Mouse (Mus musculus) splenic B cell, adult 2 months (primary cell): ENCODE results near the gene Erg.

ENCODE experiments used
- DNase-seq: peaks from one replicate; pipeline ENCODE4 v3.0.0-alpha.2; 2011; ENCODE audit warnings: low read depth, low spot score
- H3K27me3 ChIP-seq: 2 replicates; pipeline ENCODE4 v1.6.1; 2012; ENCODE audit warnings: mild to moderate bottlenecking, low read length, moderate library complexity, mixed read lengths; ENCODE audit not compliant: control insufficient read depth, poor library complexity, insufficient read depth, severe bottlenecking
- H3K36me3 ChIP-seq: 2 replicates; pipeline ENCODE4 v1.6.1; 2012; ENCODE audit warnings: mild to moderate bottlenecking, low read length, moderate library complexity, mixed read lengths; ENCODE audit not compliant: control insufficient read depth, poor library complexity, insufficient read depth, severe bottlenecking

Erg gene

DNA sequence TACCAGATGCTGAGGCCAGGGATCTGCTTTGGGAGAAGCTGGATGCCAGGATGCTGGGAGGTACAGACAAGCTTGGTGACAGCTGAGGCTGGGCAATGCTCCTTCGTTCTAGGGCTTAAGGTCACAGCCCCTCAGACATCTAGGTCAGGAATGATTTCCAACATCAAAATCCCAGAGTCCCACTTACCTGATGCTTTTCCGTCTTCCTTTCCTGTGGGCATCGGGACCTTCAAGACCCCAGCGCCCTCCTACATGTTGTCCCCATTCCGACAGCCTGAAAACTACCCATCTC lies at the start of gene Erg:
Gene Erg, minus strand, starts transcription at position 283 of the 292 bp plus-strand sequence.
- Histone ChIP-seq H3K27me3 (0 out of 2 replicates have a peak, but pooled peaks cover 4% of the 10 kb centered on the region), H3K36me3 (no peaks in the 10 kb centered on the region)
- no peak for DNase-seq

DNA sequence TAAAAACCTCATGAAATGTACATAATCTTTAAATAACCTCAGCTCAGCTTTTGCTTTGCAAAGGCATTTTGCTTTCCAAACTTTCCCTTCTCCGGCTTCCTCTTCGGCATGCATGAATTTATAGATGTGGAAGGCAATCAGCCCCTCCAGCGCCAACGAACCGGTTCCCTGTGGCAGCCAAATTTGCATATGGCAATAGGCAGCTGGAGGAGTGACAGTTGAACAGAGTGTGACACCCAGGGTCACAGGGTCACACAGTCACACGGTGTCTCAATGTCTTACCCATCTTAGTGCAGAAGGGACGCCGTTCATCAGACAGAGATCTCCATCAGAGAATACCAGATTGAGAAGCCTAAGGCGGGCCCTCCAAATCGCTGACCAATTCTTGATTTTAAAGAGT lies 45.4 kb upstream of the Erg start:
- Histone ChIP-seq H3K36me3 (no peaks in the 10 kb centered on the region), H3K27me3 (no peaks in the 10 kb centered on the region)
- peak; percentile 37 for DNase-seq

DNA sequence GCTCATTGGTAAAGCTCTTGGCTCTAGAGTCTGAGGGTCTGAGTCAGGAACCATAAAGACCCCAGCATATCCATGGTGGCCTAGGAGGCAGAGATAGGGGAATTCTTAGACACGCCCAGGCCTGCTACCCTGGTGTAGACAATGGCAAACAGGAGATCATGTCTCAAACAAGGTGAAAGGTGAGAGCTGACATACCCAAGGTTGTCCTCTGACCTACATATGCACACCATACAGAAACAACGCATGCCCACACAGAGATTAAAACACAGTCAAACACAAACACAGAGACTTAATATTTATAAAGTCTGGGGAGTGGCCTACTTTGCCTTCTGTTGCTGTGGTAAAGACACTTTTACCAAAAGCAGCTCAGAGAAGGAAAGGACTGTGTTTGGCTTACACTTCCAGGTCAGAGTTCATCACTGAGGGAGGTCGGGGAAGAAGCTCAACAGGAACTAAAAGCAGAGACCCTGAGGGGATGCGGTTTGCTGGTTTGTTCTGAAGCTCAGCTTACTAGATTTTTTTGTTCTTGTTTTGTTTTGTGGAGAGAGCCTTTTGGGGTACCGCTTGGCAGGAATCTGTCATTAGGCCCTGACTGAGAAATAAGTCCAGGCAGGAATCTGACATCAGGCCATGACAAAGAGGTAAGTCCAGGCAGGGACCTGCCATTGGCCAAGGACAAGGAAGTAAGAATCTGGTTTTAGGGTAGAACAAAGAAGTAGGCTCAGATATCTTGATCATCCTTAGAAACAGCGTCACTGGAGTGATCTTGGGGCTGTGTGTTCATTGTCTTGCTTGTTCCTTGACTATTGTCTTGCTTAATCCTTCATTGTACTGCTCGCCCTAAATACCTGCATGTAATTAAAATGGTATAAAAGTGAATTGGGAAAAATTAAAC lies 37.7 kb upstream of the Erg start:
- no peak for DNase-seq
- no peaks in the 10 kb centered on the region for H3K27me3 ChIP-seq

DNA sequence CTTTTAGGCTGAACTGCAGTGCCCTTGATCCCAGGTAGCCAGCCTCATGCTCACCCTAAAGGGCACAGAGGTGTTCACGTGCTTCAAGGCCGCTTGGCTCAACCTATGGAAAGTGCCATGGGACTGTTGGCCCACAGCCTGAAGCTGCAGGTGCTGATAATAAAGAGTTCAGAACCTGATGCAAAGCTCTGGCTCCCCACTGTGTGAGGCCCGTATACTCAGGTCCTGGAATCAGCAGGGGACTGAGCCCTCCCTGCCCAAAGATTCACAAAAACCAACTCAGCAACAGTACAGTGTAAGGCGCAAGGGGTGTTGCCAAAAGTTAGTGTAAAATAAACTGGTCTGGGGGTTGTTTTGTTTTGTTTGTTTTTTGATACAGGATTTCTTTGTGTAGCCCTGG lies 36.7 kb upstream of the Erg start:
- DNase-seq = no peak
- H3K27me3 ChIP-seq = no peaks in the 10 kb centered on the region
- H3K36me3 ChIP-seq = no peaks in the 10 kb centered on the region

More for the DNA sequence above, 37.7 kb upstream of the Erg start:
- H3K36me3 ChIP-seq = no peaks in the 10 kb centered on the region

DNA sequence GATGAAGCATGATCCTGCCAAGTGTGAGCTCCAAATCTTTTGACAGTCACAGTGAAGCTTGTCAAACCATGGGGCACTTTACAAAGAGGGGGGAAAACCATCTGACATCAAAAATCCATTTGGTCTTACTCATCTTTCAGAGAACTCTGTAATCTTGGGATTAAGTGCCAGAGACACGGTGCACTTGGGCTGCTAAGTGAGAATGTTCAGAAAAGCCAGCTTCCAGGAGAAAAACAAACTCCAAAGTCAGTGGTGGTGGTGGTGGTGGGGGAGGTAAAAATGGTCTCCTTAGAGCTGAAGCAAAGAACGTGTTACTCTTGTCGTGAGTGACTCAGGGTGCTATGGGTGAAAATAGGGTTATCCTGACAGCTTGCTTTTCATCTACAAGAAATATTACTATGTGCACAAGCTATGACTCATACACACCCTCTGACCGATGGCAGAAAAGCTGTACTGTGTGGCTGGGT lies 33.5 kb upstream of the Erg start:
- no peak for DNase-seq
- Histone ChIP-seq H3K36me3 (no peaks in the 10 kb centered on the region), H3K27me3 (no peaks in the 10 kb centered on the region)

DNA sequence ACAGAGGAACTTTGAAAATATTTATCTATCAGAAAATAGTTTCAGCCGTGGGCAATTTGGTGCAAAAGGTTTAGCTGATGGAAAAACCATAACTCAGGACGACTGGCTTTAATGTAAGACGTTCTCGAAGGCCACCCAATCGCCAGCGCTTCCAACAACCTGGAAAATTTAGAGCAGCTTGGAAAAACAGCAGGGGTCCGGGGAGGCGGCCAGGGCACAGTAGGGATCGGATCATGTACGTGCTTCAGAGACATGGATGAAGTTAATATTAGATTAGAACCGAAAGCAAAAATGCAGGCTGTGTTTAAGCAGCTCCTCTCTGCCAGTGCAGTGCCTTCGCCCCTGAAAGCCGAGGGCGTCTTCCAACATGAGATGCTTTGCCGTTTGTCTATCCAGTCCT lies 31.8 kb upstream of the Erg start:
- H3K27me3 ChIP-seq = no peaks in the 10 kb centered on the region
- no peak for DNase-seq

DNA sequence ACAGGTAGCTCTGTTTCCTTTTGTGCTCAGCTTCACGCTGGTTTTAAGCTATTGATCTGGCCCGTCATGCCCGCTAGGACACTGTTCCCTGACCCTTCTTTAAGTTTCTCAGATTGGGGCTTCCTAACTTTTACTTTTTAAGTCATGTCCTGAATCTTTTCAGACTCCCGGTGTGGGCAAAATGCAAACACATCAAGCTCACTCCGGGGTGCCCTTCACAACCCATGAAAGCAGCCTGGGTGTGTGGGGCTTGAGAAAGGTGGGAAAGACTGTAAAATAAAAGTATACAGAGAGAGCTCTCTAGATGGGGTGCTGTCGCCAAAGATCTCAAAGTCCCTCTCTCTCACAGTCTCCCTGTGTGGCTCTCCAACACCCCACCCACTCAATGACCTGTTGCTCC lies 31.3 kb upstream of the Erg start:
- DNase-seq = no peak
- no peaks in the 10 kb centered on the region for H3K36me3 ChIP-seq
- H3K27me3 ChIP-seq = no peaks in the 10 kb centered on the region

More for the DNA sequence above, 31.8 kb upstream of the Erg start:
- H3K36me3 ChIP-seq = no peaks in the 10 kb centered on the region

DNA sequence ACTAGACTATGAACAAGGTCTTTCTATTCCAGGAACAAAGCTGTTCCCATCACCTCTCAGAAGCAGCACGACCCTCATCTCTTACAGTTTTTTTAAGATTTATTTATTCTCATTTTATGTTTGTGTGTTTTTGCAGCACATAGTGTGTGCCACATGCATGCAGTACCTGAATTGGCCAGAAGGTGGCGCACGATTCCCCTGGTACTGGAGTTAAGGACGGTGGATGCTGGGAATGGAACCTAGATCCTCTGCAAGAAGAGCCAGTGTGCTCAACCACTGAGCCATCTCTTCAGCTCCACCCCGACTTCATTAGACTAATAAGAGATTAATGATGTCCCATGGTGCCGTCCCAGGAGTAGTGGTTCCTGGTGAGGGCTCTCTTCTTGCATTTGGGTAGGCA lies 29.2 kb upstream of the Erg start:
- no peaks in the 10 kb centered on the region for H3K36me3 ChIP-seq
- peak; percentile 70 for DNase-seq
- no peaks in the 10 kb centered on the region for H3K27me3 ChIP-seq

DNA sequence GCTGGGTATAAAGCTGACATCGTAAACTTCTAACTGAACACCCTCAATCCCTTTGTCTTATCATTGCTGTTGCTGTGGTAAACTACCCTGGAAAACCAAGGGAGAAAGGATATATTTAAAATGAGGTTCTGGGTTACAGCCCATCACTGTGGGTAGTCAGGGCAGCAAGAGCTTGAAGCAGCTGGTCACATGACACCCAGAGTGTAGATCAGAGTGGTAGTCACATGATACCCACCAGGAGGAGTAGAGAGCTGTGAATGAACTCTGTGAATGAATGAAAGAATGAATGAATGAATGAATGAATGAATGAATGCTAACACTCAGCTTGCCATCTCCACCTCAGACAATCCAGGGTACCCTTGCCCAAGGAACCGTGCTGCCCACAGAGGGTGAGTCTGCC lies 28.1 kb upstream of the Erg start:
- peak; percentile 17 for DNase-seq
- H3K36me3 ChIP-seq = no peaks in the 10 kb centered on the region

DNA sequence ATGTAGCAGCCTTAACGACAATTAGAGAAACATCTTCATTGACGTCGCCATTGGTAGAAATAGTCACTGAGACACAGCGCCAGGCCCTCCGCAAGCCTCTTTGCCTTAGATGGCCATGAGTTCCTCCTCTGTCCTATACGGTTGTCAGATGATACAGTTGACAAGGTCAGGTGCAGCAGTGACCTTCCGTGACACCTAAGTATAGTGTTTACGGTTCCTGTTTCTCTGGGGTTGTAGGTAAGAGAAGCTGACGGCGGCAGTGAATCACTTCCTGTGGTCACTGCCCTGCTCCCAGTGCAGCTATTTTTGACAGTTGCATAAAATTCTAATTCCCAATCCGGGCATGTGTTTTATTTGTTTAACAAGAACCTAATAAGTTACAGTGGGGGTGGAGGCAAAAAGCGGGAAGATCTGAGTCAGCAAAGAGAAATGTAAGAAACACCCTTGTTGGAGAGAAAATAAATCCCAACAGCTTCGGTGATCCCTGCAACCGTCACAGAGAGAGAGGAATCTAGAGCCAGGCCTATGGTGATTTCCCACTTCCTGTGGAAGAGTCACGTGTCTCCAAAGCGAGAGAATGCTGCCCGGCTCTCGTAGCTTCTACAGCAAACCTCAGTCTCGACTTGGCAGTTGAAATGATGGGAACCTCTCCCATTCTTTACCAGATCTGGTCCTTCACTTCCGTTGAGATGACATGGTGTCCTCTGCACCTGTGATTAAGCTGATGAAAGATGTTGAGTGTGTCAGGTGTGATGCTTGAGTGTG lies 25.8 kb upstream of the Erg start:
- Histone ChIP-seq H3K27me3 (no peaks in the 10 kb centered on the region), H3K36me3 (no peaks in the 10 kb centered on the region)
- peak; percentile 34 for DNase-seq

More for the DNA sequence above, 28.1 kb upstream of the Erg start:
- H3K27me3 ChIP-seq = no peaks in the 10 kb centered on the region

DNA sequence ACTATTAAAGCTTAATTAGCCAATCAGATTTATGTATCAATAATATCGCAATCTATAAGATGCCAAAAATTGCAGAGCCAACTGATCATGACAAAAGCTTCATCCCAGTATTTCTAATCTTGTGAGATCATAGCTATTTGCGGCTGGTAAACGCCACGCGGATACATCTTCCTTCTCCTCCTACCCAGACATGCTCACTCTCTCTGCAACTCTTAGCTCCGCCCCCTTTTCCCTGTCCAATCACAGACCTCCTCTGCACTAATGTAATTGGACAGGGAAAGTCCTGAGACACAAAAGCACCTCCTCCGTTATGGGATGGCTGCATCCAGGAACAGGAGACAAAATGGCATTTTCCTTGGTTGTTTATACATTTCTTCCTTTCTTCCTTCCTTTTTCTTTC lies 22.2 kb upstream of the Erg start:
- H3K27me3 ChIP-seq = no peaks in the 10 kb centered on the region

DNA sequence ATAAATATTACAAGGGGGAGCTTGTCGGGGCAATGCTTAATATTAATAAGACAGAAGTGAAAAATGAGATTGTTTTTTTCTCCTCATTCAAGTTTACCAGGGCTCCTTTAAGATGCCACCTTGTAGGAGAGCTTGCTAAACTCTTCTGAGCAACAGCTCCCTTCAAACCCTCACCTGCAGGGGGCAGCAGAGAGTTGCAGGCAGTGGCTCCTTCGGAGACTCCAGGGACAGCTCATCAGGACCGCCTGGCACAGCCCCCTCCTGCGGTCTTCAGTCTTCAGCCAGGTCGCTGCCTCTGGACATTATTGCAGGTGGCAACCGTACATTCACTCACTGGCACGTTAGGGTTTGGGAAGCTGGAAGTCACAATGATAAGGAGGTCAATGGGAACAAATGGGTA lies 18.9 kb upstream of the Erg start:
- Histone ChIP-seq H3K36me3 (no peaks in the 10 kb centered on the region), H3K27me3 (no peaks in the 10 kb centered on the region)
- DNase-seq = peak; percentile 75

More for the DNA sequence above, 22.2 kb upstream of the Erg start:
- no peaks in the 10 kb centered on the region for H3K36me3 ChIP-seq
- no peak for DNase-seq

DNA sequence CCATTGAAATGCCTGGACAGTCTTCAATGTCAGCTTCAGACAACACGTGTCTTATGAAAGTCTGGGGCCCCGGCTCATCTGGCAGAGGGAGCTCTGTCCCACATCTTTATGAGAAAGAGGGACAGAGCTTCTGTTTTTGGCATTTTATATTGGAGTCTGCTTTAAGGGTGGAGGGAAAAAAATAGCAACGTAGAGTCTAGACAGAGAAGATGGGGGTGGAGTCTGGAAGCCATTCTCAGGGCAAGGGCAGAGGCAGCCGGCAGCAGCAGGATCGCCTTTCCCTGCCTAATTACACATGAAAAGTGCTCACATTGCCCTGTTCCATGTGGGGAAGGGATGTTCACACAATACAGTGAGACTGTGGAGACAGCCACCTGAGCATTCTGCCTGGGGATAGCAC lies 16.1 kb upstream of the Erg start:
- no peaks in the 10 kb centered on the region for H3K36me3 ChIP-seq
- no peak for DNase-seq
- H3K27me3 ChIP-seq = no peaks in the 10 kb centered on the region

DNA sequence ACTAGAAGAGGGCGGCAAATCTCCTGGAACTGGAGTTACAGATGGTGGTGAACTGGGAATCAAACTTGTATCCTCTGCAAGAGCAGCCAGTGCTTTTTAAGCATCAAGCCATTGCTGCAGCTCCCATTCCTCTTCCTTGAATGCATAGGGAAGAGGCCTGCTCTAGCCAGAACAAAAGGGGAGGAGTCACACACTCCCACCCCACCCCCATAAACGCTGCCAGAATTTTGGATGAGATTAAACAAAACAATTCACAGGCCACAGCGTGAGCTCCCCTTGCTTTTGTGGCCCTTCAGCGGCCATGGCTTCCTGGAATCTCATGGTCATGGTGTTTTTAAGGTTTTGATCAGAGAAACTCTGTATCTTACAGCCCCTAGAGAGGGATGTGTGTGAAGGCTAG lies 15.4 kb upstream of the Erg start:
- no peak for DNase-seq
- Histone ChIP-seq H3K27me3 (no peaks in the 10 kb centered on the region), H3K36me3 (no peaks in the 10 kb centered on the region)

DNA sequence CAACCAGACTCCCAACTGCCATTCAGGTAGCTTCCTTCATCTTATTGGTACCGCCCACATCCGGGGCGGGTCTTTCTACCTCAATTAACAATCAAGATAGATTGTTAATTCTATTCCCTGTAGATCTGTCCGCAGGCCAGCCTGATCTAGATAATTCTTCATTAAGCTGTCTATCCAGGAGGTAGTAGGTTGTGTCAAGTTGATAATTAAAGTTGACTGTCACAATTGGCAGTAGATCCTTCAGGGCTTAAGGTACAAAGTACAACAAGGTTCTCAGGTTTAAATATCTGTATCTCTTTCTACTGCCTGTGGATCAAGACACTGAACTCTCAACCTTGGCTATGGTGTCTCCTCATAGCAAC lies 14.8 kb upstream of the Erg start:
- H3K27me3 ChIP-seq = no peaks in the 10 kb centered on the region
- DNase-seq = no peak
- H3K36me3 ChIP-seq = no peaks in the 10 kb centered on the region
